Mouse (Mus musculus): Measurements from ENCODE around the gene Wdhd1. TPM values are rescaled to one million over a fixed set of nuclear protein-coding genes. Genes with fewer than 3 reads are reported as not detected.

Gene Wdhd1
- polyA plus RNA-seq, 1 experiment from 2014 or later = 13.5 TPM

GRCm38 (mm10) chr14:47276036-47276603 is 537 bp downstream of the Wdhd1 start:
- Histone ChIP-seq H3K27me3 (ENCODE audit: control insufficient read depth, insufficient read depth, low read length) (no peaks in the 10 kb centered on the region), H3K9ac (ENCODE audit: low read length) (peak overlapping the region; percentile 91), H3K4me1 (ENCODE audit: control insufficient read depth in 2 of 2, insufficient read depth in 2 of 2, low read length in 2 of 2) (peaks cover 0 to 10% of the 10 kb centered on the region in 2 experiments; a peak in 2 of 4 replicates), H3K4me2 (ENCODE audit: low read length) (peak overlapping the region; percentile 89), H3K27ac (replicated peaks in 1 of 2; ENCODE audit: control insufficient read depth in 1 of 2, insufficient read depth in 1 of 2, low read depth in 2 of 2, low read length in 2 of 2) (peak overlapping the region; percentile 83 to 94), H3K9me3 (ENCODE audit: control insufficient read depth, low read length) (no peaks in the 10 kb centered on the region), H3K4me3 (ENCODE audit: control insufficient read depth in 1 of 2, insufficient read depth in 1 of 2, low read depth in 1 of 2, low read length in 2 of 2) (peak overlapping the region; percentile 69 to 92), H3K36me3 (ENCODE audit: control insufficient read depth, insufficient read depth, low read length) (peaks cover 29% of the 10 kb centered on the region)
- ATAC-seq (ENCODE audit: insufficient number of reproducible peaks, insufficient read depth, low FRiP score, low read depth) = no peak
- WGBS = 2% methylated on average over 22 of the region's 22 CpGs

GRCm38 (mm10) chr14:47275417-47275816 is 1.2 kb downstream of the Wdhd1 start:
- H3K36me3 ChIP-seq (ENCODE audit: control insufficient read depth, insufficient read depth, low read length) = peaks cover 32% of the 10 kb centered on the region
- H3K4me1 ChIP-seq (ENCODE audit: control insufficient read depth in 2 of 2, insufficient read depth in 2 of 2, low read length in 2 of 2) = peaks cover 0 to 10% of the 10 kb centered on the region in 2 experiments; a peak in 2 of 4 replicates
- WGBS = 24% methylated on average over 3 of the region's 3 CpGs
- H3K9me3 ChIP-seq (ENCODE audit: control insufficient read depth, low read length) = no peaks in the 10 kb centered on the region
- peak overlapping the region; percentile 16 to 69; a peak in 1 of 4 replicates for H3K4me3 ChIP-seq (ENCODE audit: control insufficient read depth in 1 of 2, insufficient read depth in 1 of 2, low read depth in 1 of 2, low read length in 2 of 2)
- H3K9ac ChIP-seq (ENCODE audit: low read length) = peak overlapping the region; percentile 91
- peak overlapping the region; percentile 89 for H3K4me2 ChIP-seq (ENCODE audit: low read length)
- H3K27me3 ChIP-seq (ENCODE audit: control insufficient read depth, insufficient read depth, low read length) = no peaks in the 10 kb centered on the region
- no peak for ATAC-seq (ENCODE audit: insufficient number of reproducible peaks, insufficient read depth, low FRiP score, low read depth)
- no peak overlapping the region for H3K27ac ChIP-seq (replicated peaks in 1 of 2; ENCODE audit: control insufficient read depth in 1 of 2, insufficient read depth in 1 of 2, low read depth in 2 of 2, low read length in 2 of 2)

- no peak overlapping the region for H3K4me2 ChIP-seq (ENCODE audit: low read length)
- H3K4me3 ChIP-seq (ENCODE audit: control insufficient read depth in 1 of 2, insufficient read depth in 1 of 2, low read depth in 1 of 2, low read length in 2 of 2) = no peak overlapping the region
- H3K9ac ChIP-seq (ENCODE audit: low read length) = no peak overlapping the region
- WGBS = 84% methylated on average over 3 of the region's 3 CpGs
- no peaks in the 10 kb centered on the region for H3K27me3 ChIP-seq (ENCODE audit: control insufficient read depth, insufficient read depth, low read length)
- no peak overlapping the region for H3K27ac ChIP-seq (replicated peaks in 1 of 2; ENCODE audit: control insufficient read depth in 1 of 2, insufficient read depth in 1 of 2, low read depth in 2 of 2, low read length in 2 of 2)
- H3K9me3 ChIP-seq (ENCODE audit: control insufficient read depth, low read length) = no peaks in the 10 kb centered on the region
- H3K4me1 ChIP-seq (ENCODE audit: control insufficient read depth in 2 of 2, insufficient read depth in 2 of 2, low read length in 2 of 2) = peaks cover 0 to 10% of the 10 kb centered on the region in 2 experiments; a peak in 2 of 4 replicates
- H3K36me3 ChIP-seq (ENCODE audit: control insufficient read depth, insufficient read depth, low read length) = peaks cover 48% of the 10 kb centered on the region
- no peak for ATAC-seq (ENCODE audit: insufficient number of reproducible peaks, insufficient read depth, low FRiP score, low read depth)
Observed at GRCm38 (mm10) chr14:47273751-47274150, 2.9 kb downstream of the Wdhd1 start.

- Histone ChIP-seq H3K36me3 (ENCODE audit: control insufficient read depth, insufficient read depth, low read length) (peaks cover 85% of the 10 kb centered on the region), H3K4me3 (ENCODE audit: control insufficient read depth in 1 of 2, insufficient read depth in 1 of 2, low read depth in 1 of 2, low read length in 2 of 2) (no peak overlapping the region), H3K4me2 (ENCODE audit: low read length) (no peak overlapping the region), H3K4me1 (ENCODE audit: control insufficient read depth in 2 of 2, insufficient read depth in 2 of 2, low read length in 2 of 2) (no peaks in the 10 kb centered on the region), H3K27ac (replicated peaks in 1 of 2; ENCODE audit: control insufficient read depth in 1 of 2, insufficient read depth in 1 of 2, low read depth in 2 of 2, low read length in 2 of 2) (no peak overlapping the region), H3K9ac (ENCODE audit: low read length) (no peak overlapping the region), H3K9me3 (ENCODE audit: control insufficient read depth, low read length) (no peaks in the 10 kb centered on the region), H3K27me3 (ENCODE audit: control insufficient read depth, insufficient read depth, low read length) (no peaks in the 10 kb centered on the region)
- 100% methylated on average over 2 of the region's 2 CpGs for WGBS
- ATAC-seq (ENCODE audit: insufficient number of reproducible peaks, insufficient read depth, low FRiP score, low read depth) = no peak
Observed at GRCm38 (mm10) chr14:47269706-47270105, 7.0 kb downstream of the Wdhd1 start.

- WGBS = 94% methylated on average over 4 of the region's 4 CpGs
Observed at GRCm38 (mm10) chr14:47269056-47269455, 7.6 kb downstream of the Wdhd1 start.

GRCm38 (mm10) chr14:47265829-47266228 is 10.8 kb downstream of the Wdhd1 start:
- no peak for ATAC-seq (ENCODE audit: insufficient number of reproducible peaks, insufficient read depth, low FRiP score, low read depth)
- H3K9ac ChIP-seq (ENCODE audit: low read length) = no peak overlapping the region

More at GRCm38 (mm10) chr14:47269056-47269455, 7.6 kb downstream of the Wdhd1 start:
- no peaks in the 10 kb centered on the region for H3K27me3 ChIP-seq (ENCODE audit: control insufficient read depth, insufficient read depth, low read length)
- no peak overlapping the region for H3K9ac ChIP-seq (ENCODE audit: low read length)
- no peak overlapping the region for H3K4me2 ChIP-seq (ENCODE audit: low read length)
- no peaks in the 10 kb centered on the region for H3K9me3 ChIP-seq (ENCODE audit: control insufficient read depth, low read length)
- H3K36me3 ChIP-seq (ENCODE audit: control insufficient read depth, insufficient read depth, low read length) = peaks cover 85% of the 10 kb centered on the region
- no peaks in the 10 kb centered on the region for H3K4me1 ChIP-seq (ENCODE audit: control insufficient read depth in 2 of 2, insufficient read depth in 2 of 2, low read length in 2 of 2)
- no peak overlapping the region for H3K4me3 ChIP-seq (ENCODE audit: control insufficient read depth in 1 of 2, insufficient read depth in 1 of 2, low read depth in 1 of 2, low read length in 2 of 2)
- ATAC-seq (ENCODE audit: insufficient number of reproducible peaks, insufficient read depth, low FRiP score, low read depth) = no peak
- no peak overlapping the region for H3K27ac ChIP-seq (replicated peaks in 1 of 2; ENCODE audit: control insufficient read depth in 1 of 2, insufficient read depth in 1 of 2, low read depth in 2 of 2, low read length in 2 of 2)

GRCm38 (mm10) chr14:47264866-47265265 is 11.8 kb downstream of the Wdhd1 start:
- H3K4me3 ChIP-seq (ENCODE audit: control insufficient read depth in 1 of 2, insufficient read depth in 1 of 2, low read depth in 1 of 2, low read length in 2 of 2) = no peak overlapping the region
- no peak overlapping the region for H3K27ac ChIP-seq (replicated peaks in 1 of 2; ENCODE audit: control insufficient read depth in 1 of 2, insufficient read depth in 1 of 2, low read depth in 2 of 2, low read length in 2 of 2)
- H3K4me1 ChIP-seq (ENCODE audit: control insufficient read depth in 2 of 2, insufficient read depth in 2 of 2, low read length in 2 of 2) = no peaks in the 10 kb centered on the region
- no peaks in the 10 kb centered on the region for H3K9me3 ChIP-seq (ENCODE audit: control insufficient read depth, low read length)
- 92% methylated on average over 3 of the region's 3 CpGs for WGBS
- H3K27me3 ChIP-seq (ENCODE audit: control insufficient read depth, insufficient read depth, low read length) = no peaks in the 10 kb centered on the region
- peaks cover 78% of the 10 kb centered on the region for H3K36me3 ChIP-seq (ENCODE audit: control insufficient read depth, insufficient read depth, low read length)
- no peak overlapping the region for H3K9ac ChIP-seq (ENCODE audit: low read length)
- no peak overlapping the region for H3K4me2 ChIP-seq (ENCODE audit: low read length)
- no peak for ATAC-seq (ENCODE audit: insufficient number of reproducible peaks, insufficient read depth, low FRiP score, low read depth)

More at GRCm38 (mm10) chr14:47265829-47266228, 10.8 kb downstream of the Wdhd1 start:
- WGBS = 93% methylated on average over 8 of the region's 8 CpGs
- Histone ChIP-seq H3K4me1 (ENCODE audit: control insufficient read depth in 2 of 2, insufficient read depth in 2 of 2, low read length in 2 of 2) (no peaks in the 10 kb centered on the region), H3K36me3 (ENCODE audit: control insufficient read depth, insufficient read depth, low read length) (peaks cover 78% of the 10 kb centered on the region), H3K27ac (replicated peaks in 1 of 2; ENCODE audit: control insufficient read depth in 1 of 2, insufficient read depth in 1 of 2, low read depth in 2 of 2, low read length in 2 of 2) (no peak overlapping the region), H3K4me3 (ENCODE audit: control insufficient read depth in 1 of 2, insufficient read depth in 1 of 2, low read depth in 1 of 2, low read length in 2 of 2) (no peak overlapping the region), H3K9me3 (ENCODE audit: control insufficient read depth, low read length) (no peaks in the 10 kb centered on the region), H3K4me2 (ENCODE audit: low read length) (no peak overlapping the region), H3K27me3 (ENCODE audit: control insufficient read depth, insufficient read depth, low read length) (no peaks in the 10 kb centered on the region)

- Histone ChIP-seq H3K4me2 (ENCODE audit: low read length) (no peak overlapping the region), H3K9ac (ENCODE audit: low read length) (no peak overlapping the region), H3K36me3 (ENCODE audit: control insufficient read depth, insufficient read depth, low read length) (peaks cover 51% of the 10 kb centered on the region), H3K27ac (replicated peaks in 1 of 2; ENCODE audit: control insufficient read depth in 1 of 2, insufficient read depth in 1 of 2, low read depth in 2 of 2, low read length in 2 of 2) (no peak overlapping the region), H3K9me3 (ENCODE audit: control insufficient read depth, low read length) (no peaks in the 10 kb centered on the region), H3K4me3 (ENCODE audit: control insufficient read depth in 1 of 2, insufficient read depth in 1 of 2, low read depth in 1 of 2, low read length in 2 of 2) (no peak overlapping the region), H3K4me1 (ENCODE audit: control insufficient read depth in 2 of 2, insufficient read depth in 2 of 2, low read length in 2 of 2) (no peaks in the 10 kb centered on the region), H3K27me3 (ENCODE audit: control insufficient read depth, insufficient read depth, low read length) (no peaks in the 10 kb centered on the region)
- 69% methylated on average over 6 of the region's 6 CpGs for whole genome bisulfite sequencing
- no peak for ATAC-seq (ENCODE audit: insufficient number of reproducible peaks, insufficient read depth, low FRiP score, low read depth)
Observed at GRCm38 (mm10) chr14:47249839-47250238, 26.8 kb downstream of the Wdhd1 start.

Data from heart, embryonic 14.5 days (tissue).